Mouse (Mus musculus): ENCODE data around the gene Mb. TPM values are rescaled to one million over a fixed set of nuclear protein-coding genes. Genes with fewer than 3 reads are reported as not detected.
A peak's percentile ranks its signal among the peaks of the same experiment; 100 is the strongest.

Mb gene
- total and polyA plus RNA-seq, 2 experiments: 7.1 TPM; not detected in 1

GRCm38 (mm10) chr15:77037278-77038161 lies 12.9 kb downstream of the Mb start:
- Histone ChIP-seq H3K27me3 (ENCODE audit: control insufficient read depth, insufficient read depth, low read length) (no peaks in the 10 kb centered on the region), H3K4me3 (ENCODE audit: insufficient read depth, low read depth, low read length) (no peak overlapping the region), H3K27ac (replicated peaks; ENCODE audit: insufficient read depth, low read depth, low read length) (peak overlapping the region; percentile 45), H3K79me2 (ENCODE audit: control insufficient read depth, insufficient read depth, low read length) (no peaks in the 10 kb centered on the region), H3K4me1 (ENCODE audit: control insufficient read depth, insufficient read depth, low read length) (peaks cover 7% of the 10 kb centered on the region; the same call in 1 of the 2 replicates), H3K9ac (ENCODE audit: low read depth, low read length) (no peak overlapping the region), H3K36me3 (ENCODE audit: control insufficient read depth, insufficient read depth, low read length) (no peaks in the 10 kb centered on the region)
- WGBS: 44% methylated on average over 11 of the region's 11 CpGs
- peak; percentile 24 for DNase-seq (ENCODE audit: extremely low read depth, low read depth, low spot score)
- TF ChIP-seq CTCF (IDR thresholded peaks at IDR 0.05; ENCODE audit: low read depth, low read length) (no peak), POLR2A (IDR thresholded peaks at IDR 0.05; ENCODE audit: extremely low read depth, insufficient read depth, low read length) (no peak)

- peak overlapping the region; percentile 45 for H3K27ac ChIP-seq (replicated peaks; ENCODE audit: insufficient read depth, low read depth, low read length)
- H3K27me3 ChIP-seq (ENCODE audit: control insufficient read depth, insufficient read depth, low read length): no peaks in the 10 kb centered on the region
- H3K36me3 ChIP-seq (ENCODE audit: control insufficient read depth, insufficient read depth, low read length): no peaks in the 10 kb centered on the region
- H3K9ac ChIP-seq (ENCODE audit: low read depth, low read length): no peak overlapping the region
- H3K79me2 ChIP-seq (ENCODE audit: control insufficient read depth, insufficient read depth, low read length): no peaks in the 10 kb centered on the region
- DNase-seq (ENCODE audit: extremely low read depth, low read depth, low spot score): no peak
- no peak overlapping the region for H3K4me3 ChIP-seq (ENCODE audit: insufficient read depth, low read depth, low read length)
- no peak for TF ChIP-seq CTCF (IDR thresholded peaks at IDR 0.05; ENCODE audit: low read depth, low read length)
- TF ChIP-seq POLR2A (IDR thresholded peaks at IDR 0.05; ENCODE audit: extremely low read depth, insufficient read depth, low read length): no peak
- 64% methylated on average over 2 of the region's 2 CpGs for WGBS
- peaks cover 7% of the 10 kb centered on the region; the same call in 1 of the 2 replicates for H3K4me1 ChIP-seq (ENCODE audit: control insufficient read depth, insufficient read depth, low read length)
Observed at GRCm38 (mm10) chr15:77036989-77037277, 13.5 kb downstream of the Mb start.

GRCm38 (mm10) chr15:77036320-77036988 lies 14.0 kb downstream of the Mb start:
- Histone ChIP-seq H3K27me3 (ENCODE audit: control insufficient read depth, insufficient read depth, low read length) (no peaks in the 10 kb centered on the region), H3K4me1 (ENCODE audit: control insufficient read depth, insufficient read depth, low read length) (peaks cover 7% of the 10 kb centered on the region; the same call in 1 of the 2 replicates), H3K79me2 (ENCODE audit: control insufficient read depth, insufficient read depth, low read length) (no peaks in the 10 kb centered on the region), H3K4me3 (ENCODE audit: insufficient read depth, low read depth, low read length) (no peak overlapping the region), H3K9ac (ENCODE audit: low read depth, low read length) (no peak overlapping the region), H3K36me3 (ENCODE audit: control insufficient read depth, insufficient read depth, low read length) (no peaks in the 10 kb centered on the region), H3K27ac (replicated peaks; ENCODE audit: insufficient read depth, low read depth, low read length) (peak overlapping the region; percentile 39)
- DNase-seq (ENCODE audit: extremely low read depth, low read depth, low spot score): no peak
- no peak for TF ChIP-seq CTCF (IDR thresholded peaks at IDR 0.05; ENCODE audit: low read depth, low read length)
- no peak for TF ChIP-seq POLR2A (IDR thresholded peaks at IDR 0.05; ENCODE audit: extremely low read depth, insufficient read depth, low read length)
- WGBS: 87% methylated on average over 11 of the region's 11 CpGs

GRCm38 (mm10) chr15:77035643-77036042 lies 14.8 kb downstream of the Mb start:
- Histone ChIP-seq H3K27me3 (ENCODE audit: control insufficient read depth, insufficient read depth, low read length) (no peaks in the 10 kb centered on the region), H3K36me3 (ENCODE audit: control insufficient read depth, insufficient read depth, low read length) (no peaks in the 10 kb centered on the region), H3K79me2 (ENCODE audit: control insufficient read depth, insufficient read depth, low read length) (no peaks in the 10 kb centered on the region), H3K4me1 (ENCODE audit: control insufficient read depth, insufficient read depth, low read length) (peaks cover 7% of the 10 kb centered on the region; the same call in 1 of the 2 replicates), H3K9ac (ENCODE audit: low read depth, low read length) (no peak overlapping the region), H3K4me3 (ENCODE audit: insufficient read depth, low read depth, low read length) (no peak overlapping the region), H3K27ac (replicated peaks; ENCODE audit: insufficient read depth, low read depth, low read length) (no peak overlapping the region)
- no peak for TF ChIP-seq POLR2A (IDR thresholded peaks at IDR 0.05; ENCODE audit: extremely low read depth, insufficient read depth, low read length)
- no peak for TF ChIP-seq CTCF (IDR thresholded peaks at IDR 0.05; ENCODE audit: low read depth, low read length)
- 93% methylated on average over 3 of the region's 3 CpGs for WGBS
- no peak for DNase-seq (ENCODE audit: extremely low read depth, low read depth, low spot score)

GRCm38 (mm10) chr15:77034526-77034925 lies 15.9 kb downstream of the Mb start:
- WGBS: 86% methylated on average over 6 of the region's 6 CpGs
- Histone ChIP-seq H3K4me1 (ENCODE audit: control insufficient read depth, insufficient read depth, low read length) (peaks cover 7% of the 10 kb centered on the region; the same call in 1 of the 2 replicates), H3K9ac (ENCODE audit: low read depth, low read length) (no peak overlapping the region), H3K27ac (replicated peaks; ENCODE audit: insufficient read depth, low read depth, low read length) (no peak overlapping the region), H3K27me3 (ENCODE audit: control insufficient read depth, insufficient read depth, low read length) (no peaks in the 10 kb centered on the region), H3K36me3 (ENCODE audit: control insufficient read depth, insufficient read depth, low read length) (no peaks in the 10 kb centered on the region), H3K4me3 (ENCODE audit: insufficient read depth, low read depth, low read length) (no peak overlapping the region), H3K79me2 (ENCODE audit: control insufficient read depth, insufficient read depth, low read length) (no peaks in the 10 kb centered on the region)
- DNase-seq (ENCODE audit: extremely low read depth, low read depth, low spot score): no peak
- no peak for TF ChIP-seq POLR2A (IDR thresholded peaks at IDR 0.05; ENCODE audit: extremely low read depth, insufficient read depth, low read length)

Measured in liver, adult 2 months (tissue).